Mouse (Mus musculus): ENCODE results near the gene Stpg3.
A peak's percentile ranks its signal among the peaks of the same experiment; 100 is the strongest.

The Stpg3 gene

GRCm38 (mm10) chr2:25178285-25178972 is 36.0 kb downstream of the Stpg3 start:
- DNase-seq: no peak

DNA sequence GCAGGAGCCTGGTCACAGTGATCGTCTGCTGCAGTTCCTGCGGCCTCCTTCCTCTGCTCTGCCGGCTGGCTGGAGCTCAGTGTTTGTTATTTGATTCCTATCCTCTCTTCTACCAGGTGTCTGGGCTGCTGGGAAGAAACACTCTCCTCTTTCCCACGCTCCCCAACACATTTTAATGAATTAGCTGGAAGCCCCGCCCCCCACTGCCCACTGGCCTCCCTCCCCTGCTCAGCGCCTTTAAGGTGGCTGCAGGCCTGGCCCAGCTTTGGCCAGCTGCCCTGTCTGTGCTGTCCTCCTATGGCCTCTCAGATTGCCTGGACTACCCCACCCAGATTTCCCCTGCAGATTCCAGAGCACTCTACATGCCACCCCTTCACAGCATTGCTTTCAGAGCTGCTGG is 36.8 kb downstream of the Stpg3 start:
- no peak for DNase-seq

- no peak for DNase-seq
Observed at GRCm38 (mm10) chr2:25177076-25177475, 37.4 kb downstream of the Stpg3 start.

- DNase-seq: no peak
Observed at GRCm38 (mm10) chr2:25176573-25176972, 37.9 kb downstream of the Stpg3 start.

DNA sequence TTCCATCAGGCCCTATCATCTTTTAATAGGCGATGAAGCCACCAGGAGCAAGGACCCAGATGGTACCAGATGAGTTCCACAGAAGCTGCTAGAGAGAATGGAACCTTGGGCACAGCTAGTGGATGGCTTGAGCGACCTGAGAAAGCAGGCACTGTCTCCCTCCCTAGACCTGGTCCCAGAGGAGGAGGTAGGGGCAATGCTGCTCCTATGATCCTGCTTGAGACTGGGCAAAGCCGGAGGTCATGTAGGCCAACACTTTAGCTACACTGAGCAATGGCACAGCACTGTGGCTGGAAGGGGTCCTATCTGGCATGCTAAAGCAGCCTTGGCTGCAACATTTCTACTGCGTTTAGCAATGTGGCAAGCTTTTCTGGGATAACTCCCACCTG is 38.8 kb downstream of the Stpg3 start:
- no peak for DNase-seq

DNA sequence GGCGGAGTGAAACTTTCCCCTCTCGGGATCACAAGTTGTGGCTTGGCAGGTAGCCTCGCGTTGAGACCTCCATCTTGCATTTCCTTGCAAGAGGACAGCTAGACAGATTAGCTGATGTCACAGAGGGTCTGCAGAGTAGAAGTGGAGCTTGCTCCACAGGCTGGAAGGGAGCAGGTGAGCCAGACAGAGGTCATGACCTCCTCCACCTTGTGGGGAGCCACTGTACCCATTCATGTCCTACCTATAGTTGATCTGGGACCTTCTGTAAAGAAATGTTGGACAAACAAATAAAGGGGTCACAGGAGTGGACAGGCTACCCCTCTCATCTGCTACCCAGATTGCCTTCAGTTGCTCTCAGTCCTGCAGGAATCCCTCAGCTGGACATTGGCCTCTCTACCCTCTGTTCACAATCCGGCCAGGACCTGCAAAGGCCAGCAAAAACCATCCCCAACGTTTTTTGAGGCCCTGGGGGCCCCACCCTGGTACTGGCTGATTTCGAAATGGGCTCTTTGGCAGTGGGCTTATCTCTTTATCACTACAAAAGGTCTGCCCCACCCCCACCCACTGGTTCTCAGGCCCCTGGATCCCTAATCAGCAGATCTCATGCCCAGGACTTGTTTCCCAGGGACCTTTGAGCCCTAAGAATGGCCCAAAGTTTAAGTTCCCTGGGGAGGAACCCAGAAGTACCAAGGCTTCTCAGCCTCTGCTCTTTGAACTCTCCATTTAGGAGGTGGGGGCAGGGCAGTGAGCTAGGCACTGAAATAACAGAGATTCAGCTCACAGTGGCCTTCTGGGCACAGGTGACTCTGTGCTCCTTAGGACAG is 39.4 kb downstream of the Stpg3 start:
- no peak for DNase-seq

DNA sequence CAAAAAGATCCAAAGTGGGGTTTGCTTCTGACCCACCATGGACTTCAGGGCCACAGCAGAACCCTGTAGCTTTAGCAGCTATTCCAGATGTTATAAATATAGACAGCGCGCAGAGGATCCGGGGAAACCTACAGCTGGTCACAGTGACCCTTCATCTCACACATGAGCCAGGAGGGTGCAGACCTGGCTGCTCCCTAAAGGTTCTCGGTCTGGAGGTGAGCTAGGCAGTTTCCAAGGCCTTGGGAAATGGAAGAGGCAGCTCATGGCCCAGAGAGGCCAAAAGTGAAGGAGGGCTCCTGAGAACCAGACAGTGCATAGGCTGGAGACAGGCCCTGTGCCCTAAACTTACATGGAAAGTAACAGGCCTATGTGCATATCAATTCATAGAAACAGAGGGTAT is 40.6 kb downstream of the Stpg3 start:
- DNase-seq: no peak

DNA sequence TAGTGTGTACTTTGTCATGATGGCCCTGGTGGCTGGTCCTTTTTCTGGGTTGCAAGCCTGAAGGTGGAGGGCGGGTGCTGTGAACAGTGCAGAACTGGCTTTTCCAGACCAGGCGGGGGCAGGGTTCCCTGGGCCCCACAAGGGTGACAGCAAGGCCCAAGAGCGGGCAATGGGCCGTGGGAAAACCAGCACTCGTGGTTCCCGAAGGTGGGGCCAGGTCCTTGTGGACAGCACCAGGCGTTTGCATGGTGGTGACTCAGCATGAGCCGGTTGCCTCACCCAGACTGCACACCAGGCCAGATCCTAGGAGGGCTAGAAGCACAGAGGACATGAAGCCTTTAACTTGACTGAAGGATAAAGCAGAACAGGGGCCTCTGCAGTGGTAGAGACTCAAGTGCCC is 41.8 kb downstream of the Stpg3 start:
- no peak for DNase-seq

DNA sequence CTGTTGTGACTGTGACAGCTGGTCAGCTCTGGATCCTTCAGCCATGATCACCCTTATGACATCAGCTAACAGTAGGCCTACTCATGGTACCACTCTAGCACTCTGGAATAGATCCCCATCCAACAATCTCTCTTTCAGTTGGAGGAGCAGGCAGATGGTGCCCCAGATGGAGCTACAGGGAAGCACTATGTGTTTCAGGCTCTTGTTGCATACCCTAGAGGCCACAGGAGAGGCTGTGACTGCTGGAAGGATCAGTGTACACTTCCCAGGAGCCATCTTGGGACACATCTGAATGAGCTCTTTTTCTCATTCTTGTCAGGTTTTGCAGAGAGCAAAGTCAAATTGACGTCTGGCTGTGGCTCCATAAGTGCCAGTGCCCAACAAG is 42.7 kb downstream of the Stpg3 start:
- DNase-seq: no peak

DNA sequence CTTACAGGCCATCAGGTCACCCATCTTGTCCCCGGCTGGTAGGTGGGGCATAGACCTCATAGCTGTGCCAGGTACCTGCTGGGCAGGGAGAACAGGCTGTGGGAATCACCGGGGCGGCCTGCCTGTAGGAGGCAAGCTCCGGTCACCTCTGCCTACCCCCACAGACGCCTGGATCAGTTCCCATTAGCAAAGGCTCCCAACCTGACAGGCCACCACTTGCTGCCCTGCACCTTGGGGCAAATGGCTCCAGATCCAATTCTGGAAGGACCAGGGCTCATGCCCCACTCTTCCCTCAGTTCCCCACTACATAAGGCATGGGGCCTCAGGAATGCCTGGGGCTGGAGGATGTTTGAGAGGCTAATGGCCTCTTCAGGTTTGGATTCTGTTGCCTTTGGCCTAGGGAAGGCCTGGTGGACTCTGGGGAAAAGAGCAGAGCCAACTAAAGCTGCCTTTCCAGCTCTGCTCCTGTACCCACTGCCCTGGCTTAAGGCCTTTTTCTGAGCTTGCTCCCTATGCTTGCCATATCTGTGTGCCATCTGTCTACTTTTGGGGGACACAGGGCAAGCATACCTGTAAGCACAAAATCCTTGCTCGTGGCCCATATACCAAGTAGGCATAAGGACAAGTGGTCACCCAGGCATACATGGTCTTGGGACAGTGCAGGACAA is 43.2 kb downstream of the Stpg3 start:
- DNase-seq: no peak

DNA sequence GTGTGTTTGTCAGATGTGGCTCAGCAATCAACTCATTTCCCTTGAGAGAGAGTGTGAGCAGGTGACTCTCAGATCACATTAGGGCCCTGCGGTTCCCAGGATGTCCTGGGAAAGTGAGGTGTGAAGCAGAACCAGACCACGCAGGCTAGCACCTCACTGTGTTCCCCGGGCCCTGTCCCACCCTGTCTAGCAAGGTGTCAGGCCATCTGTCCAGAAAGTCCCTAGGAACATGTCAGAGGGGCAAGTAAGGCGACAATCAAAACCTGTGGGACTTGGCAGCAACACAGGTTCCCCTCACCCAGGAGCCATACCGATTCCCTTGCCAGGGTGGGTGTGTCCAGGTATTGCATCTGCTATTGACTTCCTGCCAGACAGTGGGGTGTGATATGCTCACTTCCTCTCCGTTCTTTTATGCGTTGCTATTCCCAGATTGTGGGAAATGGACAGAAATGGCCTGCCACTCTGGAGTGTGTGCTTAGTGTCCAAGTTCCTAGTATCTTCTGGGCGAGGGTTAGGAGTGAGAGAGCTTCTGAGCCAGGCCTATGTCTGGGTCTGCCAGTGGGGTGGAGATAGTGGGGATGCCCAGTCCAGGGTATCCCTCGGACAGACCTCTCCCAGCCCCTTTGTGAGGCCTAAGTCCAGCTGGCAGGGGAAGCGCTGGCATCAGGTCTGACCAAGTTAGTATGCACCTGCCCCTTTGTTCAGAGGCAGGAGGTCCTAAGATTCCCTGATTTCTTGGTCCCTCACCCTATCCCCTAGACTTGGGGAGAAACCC is 43.9 kb downstream of the Stpg3 start:
- DNase-seq: no peak

GRCm38 (mm10) chr2:25169778-25170177 is 44.7 kb downstream of the Stpg3 start:
- DNase-seq: no peak

- no peak for DNase-seq
Observed at GRCm38 (mm10) chr2:25168665-25168978, 45.8 kb downstream of the Stpg3 start.

DNA sequence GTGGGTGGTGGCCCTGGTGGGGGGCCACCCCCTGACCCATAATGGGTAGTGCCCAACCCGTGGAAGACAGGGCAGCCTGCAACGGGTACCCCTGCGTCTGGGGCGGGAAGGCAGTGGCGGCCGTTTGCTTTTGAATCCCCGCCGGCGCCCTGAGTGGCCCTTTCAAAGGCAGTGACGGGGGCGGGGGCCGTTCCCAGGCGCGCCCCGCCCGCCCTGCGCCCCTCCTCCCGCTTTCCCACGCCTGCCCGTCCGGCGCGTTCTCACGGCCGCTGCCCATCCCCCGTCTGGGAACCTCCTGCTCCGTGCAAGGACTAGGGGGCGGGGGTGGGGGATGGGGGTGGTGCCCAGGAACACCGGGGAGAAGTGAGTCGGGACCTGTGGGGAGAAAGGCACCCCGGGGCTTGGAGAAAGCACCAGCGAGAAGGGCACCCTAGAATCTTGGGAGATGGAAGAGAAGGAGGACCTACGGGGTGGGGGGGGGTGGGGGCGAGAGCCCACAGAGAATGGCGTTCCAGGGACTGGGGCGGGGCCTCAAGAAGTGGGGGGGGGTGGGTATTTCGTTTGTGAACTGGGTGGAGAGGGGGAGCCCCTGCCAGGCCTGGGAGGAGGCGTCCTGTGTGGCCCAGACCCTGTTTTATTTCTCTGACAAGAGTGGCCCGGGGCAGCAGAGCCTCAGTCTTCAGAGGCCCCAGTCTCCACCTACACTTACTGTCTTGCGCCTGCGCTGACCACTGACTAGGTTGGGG is 46.3 kb downstream of the Stpg3 start:
- DNase-seq: peak in 1 of 2 experiments; percentile 32

DNA sequence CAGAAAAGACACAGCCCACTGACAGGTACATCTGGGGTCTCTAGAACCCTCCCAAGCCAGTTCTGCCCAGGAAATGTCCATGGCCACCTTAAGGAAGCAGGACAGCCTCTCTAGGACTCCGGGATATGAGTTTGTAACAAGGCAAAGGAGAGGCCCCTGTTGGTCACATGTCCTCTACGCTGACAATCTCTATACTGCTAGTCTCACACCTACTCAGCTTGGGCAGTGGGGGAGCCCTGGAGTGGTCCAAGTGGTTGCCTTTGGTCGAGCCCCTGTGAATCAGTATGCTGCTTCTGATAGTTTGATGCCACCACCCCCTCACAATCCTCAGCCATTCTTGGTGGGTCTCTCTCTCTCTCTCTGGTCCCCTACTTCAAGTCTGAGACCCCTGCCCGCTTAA is 47.0 kb downstream of the Stpg3 start:
- DNase-seq: no peak

Data from spleen, adult 18-20 months (tissue).